Mouse (Mus musculus): Measurements from ENCODE around the gene Zfp948. TPM values are rescaled to one million over a fixed set of nuclear protein-coding genes. Genes with fewer than 3 reads are reported as not detected.
A peak's percentile ranks its signal among the peaks of the same experiment; 100 is the strongest.

Zfp948 gene
- polyA plus RNA-seq (2016; fragmentation: Nextera tagmentation; extraction: Ambion mirVana): 14.4 and 15.1 TPM in 2 replicates

DNA sequence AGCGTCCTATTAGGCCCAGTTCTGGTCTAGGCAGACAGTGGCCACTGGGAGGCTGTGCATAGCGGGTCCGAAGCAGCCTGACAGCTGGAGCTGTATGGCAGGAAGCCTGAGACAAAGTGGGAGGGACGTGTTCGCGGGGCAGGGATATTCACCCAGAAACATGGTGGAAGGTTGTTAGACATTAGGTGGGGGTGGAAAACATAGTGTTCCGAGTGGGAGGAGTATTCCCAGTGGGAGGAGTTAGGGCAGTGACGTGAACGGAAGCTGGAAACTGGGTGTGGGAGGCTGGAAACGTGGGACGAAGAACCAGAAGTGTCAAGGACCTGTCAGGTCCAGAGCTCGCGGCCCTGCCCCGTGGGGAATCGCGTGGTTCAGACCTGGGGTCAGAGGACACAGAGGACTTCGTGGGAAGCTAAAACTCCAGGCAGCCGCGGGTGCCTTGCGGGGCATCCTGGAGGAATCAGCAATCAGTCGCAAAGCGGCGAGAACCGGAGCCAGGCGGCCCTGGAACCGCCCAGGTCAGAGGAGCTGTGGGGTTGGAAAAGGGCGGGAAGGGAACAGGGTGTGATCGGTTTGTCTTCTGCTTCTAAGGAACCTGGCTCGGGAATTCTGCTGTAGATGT, at the start of gene Zfp948:
Zfp948 (plus strand) TSS at position 281 of the 622 bp plus-strand sequence.
- WGBS: under 1% methylated on average over 29 of the region's 29 CpGs
- ATAC-seq (ENCODE audit: insufficient number of reproducible peaks, low FRiP score): peak; percentile 91
- Histone ChIP-seq H3K9ac (peak within 1 kb of the TSS; percentile 78), H3K27me3 (replicated peaks) (no peaks in the 10 kb centered on the region), H3K27ac (ENCODE audit: poor library complexity, severe bottlenecking) (peak within 1 kb of the TSS; percentile 83), H3K36me3 (peaks cover 3% of the 10 kb centered on the region; the same call in 1 of the 2 replicates), H3K4me3 (peak within 1 kb of the TSS; percentile 67), H3K9me3 (replicated peaks) (no peaks in the 10 kb centered on the region), H3K4me2 (peak within 1 kb of the TSS; percentile 69), H3K4me1 (replicated peaks) (peaks cover 8% of the 10 kb centered on the region)

GRCm38 (mm10) chr17:21517130-21517671, 49.6 kb upstream of the Zfp948 start:
- 42% methylated on average over 4 of the region's 4 CpGs for WGBS
- Histone ChIP-seq H3K9me3 (replicated peaks) (no peaks in the 10 kb centered on the region; the same call in 1 of the 2 replicates), H3K4me3 (peak overlapping the region; percentile 57), H3K36me3 (peaks cover under 1% of the 10 kb centered on the region), H3K9ac (peak overlapping the region; percentile 74), H3K4me2 (peak overlapping the region; percentile 76), H3K4me1 (replicated peaks) (no peaks in the 10 kb centered on the region), H3K27me3 (replicated peaks) (no peaks in the 10 kb centered on the region), H3K27ac (ENCODE audit: poor library complexity, severe bottlenecking) (peak overlapping the region; percentile 85)
- no peak for ATAC-seq (ENCODE audit: insufficient number of reproducible peaks, low FRiP score)

GRCm38 (mm10) chr17:21526270-21526669, 40.5 kb upstream of the Zfp948 start:
- H3K27ac ChIP-seq (ENCODE audit: poor library complexity, severe bottlenecking): no peak overlapping the region
- no peak for ATAC-seq (ENCODE audit: insufficient number of reproducible peaks, low FRiP score)
- H3K4me1 ChIP-seq (replicated peaks): no peaks in the 10 kb centered on the region
- H3K4me2 ChIP-seq: no peak overlapping the region
- no peak overlapping the region for H3K9ac ChIP-seq
- H3K36me3 ChIP-seq: no peaks in the 10 kb centered on the region
- no peak overlapping the region for H3K4me3 ChIP-seq
- H3K27me3 ChIP-seq (replicated peaks): no peaks in the 10 kb centered on the region
- no peaks in the 10 kb centered on the region for H3K9me3 ChIP-seq (replicated peaks)

GRCm38 (mm10) chr17:21530645-21531330, 36.0 kb upstream of the Zfp948 start:
- H3K9me3 ChIP-seq (replicated peaks): no peaks in the 10 kb centered on the region
- H3K27ac ChIP-seq (ENCODE audit: poor library complexity, severe bottlenecking): no peak overlapping the region
- H3K4me1 ChIP-seq (replicated peaks): peaks cover 21% of the 10 kb centered on the region
- no peaks in the 10 kb centered on the region for H3K27me3 ChIP-seq (replicated peaks)
- no peaks in the 10 kb centered on the region for H3K36me3 ChIP-seq
- H3K4me2 ChIP-seq: no peak overlapping the region
- no peak overlapping the region for H3K9ac ChIP-seq
- no peak overlapping the region for H3K4me3 ChIP-seq
- WGBS: 77% methylated on average over 5 of the region's 5 CpGs
- ATAC-seq (ENCODE audit: insufficient number of reproducible peaks, low FRiP score): no peak

DNA sequence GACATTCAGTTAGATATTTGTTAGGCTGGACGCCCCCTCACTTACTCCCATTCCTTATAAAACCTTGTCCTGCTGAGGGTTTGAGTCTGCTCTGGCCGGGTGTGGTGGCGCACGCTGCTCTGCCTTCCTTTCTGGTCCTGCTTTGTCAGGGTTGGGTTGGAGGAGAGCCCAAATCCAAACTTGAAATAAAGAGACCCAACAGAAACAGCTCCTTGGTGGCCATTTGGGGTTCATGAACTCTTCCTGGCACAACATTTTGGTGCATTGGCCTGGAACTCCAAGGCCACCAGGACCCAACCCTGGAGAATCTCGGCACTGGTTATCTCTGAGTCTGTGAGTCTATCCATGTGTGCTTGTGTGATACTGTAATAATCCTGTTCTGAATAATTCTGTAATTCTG, 35.2 kb upstream of the Zfp948 start:
- Histone ChIP-seq H3K4me1 (replicated peaks) (peaks cover 21% of the 10 kb centered on the region), H3K36me3 (no peaks in the 10 kb centered on the region), H3K27ac (ENCODE audit: poor library complexity, severe bottlenecking) (peak overlapping the region; percentile 98), H3K9ac (peak overlapping the region; percentile 91), H3K9me3 (replicated peaks) (no peaks in the 10 kb centered on the region), H3K4me2 (peak overlapping the region; percentile 81), H3K27me3 (replicated peaks) (no peaks in the 10 kb centered on the region), H3K4me3 (peak overlapping the region; percentile 78)
- ATAC-seq (ENCODE audit: insufficient number of reproducible peaks, low FRiP score): no peak
- whole genome bisulfite sequencing: 60% methylated on average over 5 of the region's 5 CpGs

DNA sequence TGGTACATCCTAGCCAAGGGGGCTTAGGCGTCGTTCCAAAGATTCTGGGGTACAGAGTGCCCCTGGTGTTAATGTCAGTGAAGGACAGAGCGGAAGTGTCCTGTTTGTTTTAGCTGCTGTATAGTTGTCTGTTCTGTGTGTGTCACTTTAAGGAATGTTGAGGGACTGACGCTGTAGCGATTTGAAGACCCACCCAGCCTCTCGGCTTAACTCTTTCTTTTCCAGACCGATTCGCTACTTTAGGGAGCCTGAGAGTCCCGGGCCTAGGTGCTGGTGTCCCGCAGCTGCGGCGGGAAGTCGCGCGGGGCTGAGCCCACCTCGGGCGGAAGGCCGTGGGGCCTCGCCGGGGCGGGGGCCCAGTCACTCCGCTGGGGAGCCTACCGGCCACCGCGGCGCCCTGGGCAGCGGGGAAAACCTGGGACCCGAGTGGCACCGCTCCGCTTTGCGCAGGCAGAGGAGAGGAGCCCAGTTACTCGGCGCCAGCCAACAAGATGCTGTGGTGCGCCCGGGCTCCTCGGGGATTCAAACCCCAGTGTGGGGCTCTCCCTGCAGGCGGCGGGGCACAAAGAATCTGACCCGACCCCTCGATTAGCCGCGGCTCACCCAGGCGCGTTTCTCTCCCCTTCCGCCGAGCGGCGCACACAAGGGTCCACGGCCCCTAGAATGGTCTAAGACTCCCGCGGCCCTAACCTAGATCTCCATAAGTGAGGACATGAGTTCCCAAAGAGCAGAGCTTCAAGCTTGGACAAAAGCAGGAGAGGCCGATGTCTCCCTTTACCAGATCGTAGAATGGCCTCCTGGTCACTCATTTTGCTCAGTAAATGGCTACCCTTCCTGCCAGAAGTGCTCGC, 34.5 kb upstream of the Zfp948 start:
- Histone ChIP-seq H3K27ac (ENCODE audit: poor library complexity, severe bottlenecking) (peak overlapping the region; percentile 98), H3K4me2 (peak overlapping the region; percentile 81), H3K9me3 (replicated peaks) (no peaks in the 10 kb centered on the region), H3K4me3 (peak overlapping the region; percentile 78), H3K4me1 (replicated peaks) (peaks cover 21% of the 10 kb centered on the region), H3K9ac (peak overlapping the region; percentile 91), H3K27me3 (replicated peaks) (no peaks in the 10 kb centered on the region), H3K36me3 (no peaks in the 10 kb centered on the region)
- peak; percentile 87 for ATAC-seq (ENCODE audit: insufficient number of reproducible peaks, low FRiP score)
- under 1% methylated on average over 54 of the region's 54 CpGs for WGBS

DNA sequence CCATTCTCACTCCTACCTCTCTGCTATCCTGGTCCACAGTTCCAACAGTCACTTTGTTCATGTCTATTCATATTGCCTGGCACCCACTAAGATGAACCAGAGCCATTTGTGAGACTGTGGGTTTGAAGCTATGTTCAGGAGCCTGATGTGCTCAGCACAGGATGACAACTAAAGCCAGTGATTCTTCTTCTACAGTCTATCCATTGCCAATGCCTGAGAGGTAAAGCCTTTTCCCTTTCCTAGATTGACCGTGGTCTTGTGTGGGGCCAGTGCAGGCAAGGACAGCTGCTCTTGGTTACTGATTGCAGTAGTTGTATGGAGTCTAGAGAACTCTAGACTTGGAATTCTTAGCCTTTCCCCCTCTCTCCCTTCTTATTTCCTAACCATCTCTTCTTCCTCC, 32.8 kb upstream of the Zfp948 start:
- H3K27me3 ChIP-seq (replicated peaks): no peaks in the 10 kb centered on the region
- no peak for ATAC-seq (ENCODE audit: insufficient number of reproducible peaks, low FRiP score)
- H3K4me1 ChIP-seq (replicated peaks): peaks cover 21% of the 10 kb centered on the region
- 87% methylated on average over 1 of the region's 1 CpGs for WGBS
- H3K9ac ChIP-seq: no peak overlapping the region
- no peaks in the 10 kb centered on the region for H3K9me3 ChIP-seq (replicated peaks)
- no peak overlapping the region for H3K4me3 ChIP-seq
- H3K36me3 ChIP-seq: no peaks in the 10 kb centered on the region
- no peak overlapping the region for H3K4me2 ChIP-seq
- H3K27ac ChIP-seq (ENCODE audit: poor library complexity, severe bottlenecking): no peak overlapping the region

GRCm38 (mm10) chr17:21534460-21535095, 32.2 kb upstream of the Zfp948 start:
- 18% methylated on average over 4 of the region's 4 CpGs for WGBS
- peaks cover 21% of the 10 kb centered on the region for H3K4me1 ChIP-seq (replicated peaks)
- no peaks in the 10 kb centered on the region for H3K9me3 ChIP-seq (replicated peaks)
- no peak for ATAC-seq (ENCODE audit: insufficient number of reproducible peaks, low FRiP score)
- H3K9ac ChIP-seq: no peak overlapping the region
- H3K4me2 ChIP-seq: peak overlapping the region; percentile 81
- H3K36me3 ChIP-seq: no peaks in the 10 kb centered on the region
- no peak overlapping the region for H3K4me3 ChIP-seq
- H3K27me3 ChIP-seq (replicated peaks): no peaks in the 10 kb centered on the region
- peak overlapping the region; percentile 26; the same call in 1 of the 2 replicates for H3K27ac ChIP-seq (ENCODE audit: poor library complexity, severe bottlenecking)

DNA sequence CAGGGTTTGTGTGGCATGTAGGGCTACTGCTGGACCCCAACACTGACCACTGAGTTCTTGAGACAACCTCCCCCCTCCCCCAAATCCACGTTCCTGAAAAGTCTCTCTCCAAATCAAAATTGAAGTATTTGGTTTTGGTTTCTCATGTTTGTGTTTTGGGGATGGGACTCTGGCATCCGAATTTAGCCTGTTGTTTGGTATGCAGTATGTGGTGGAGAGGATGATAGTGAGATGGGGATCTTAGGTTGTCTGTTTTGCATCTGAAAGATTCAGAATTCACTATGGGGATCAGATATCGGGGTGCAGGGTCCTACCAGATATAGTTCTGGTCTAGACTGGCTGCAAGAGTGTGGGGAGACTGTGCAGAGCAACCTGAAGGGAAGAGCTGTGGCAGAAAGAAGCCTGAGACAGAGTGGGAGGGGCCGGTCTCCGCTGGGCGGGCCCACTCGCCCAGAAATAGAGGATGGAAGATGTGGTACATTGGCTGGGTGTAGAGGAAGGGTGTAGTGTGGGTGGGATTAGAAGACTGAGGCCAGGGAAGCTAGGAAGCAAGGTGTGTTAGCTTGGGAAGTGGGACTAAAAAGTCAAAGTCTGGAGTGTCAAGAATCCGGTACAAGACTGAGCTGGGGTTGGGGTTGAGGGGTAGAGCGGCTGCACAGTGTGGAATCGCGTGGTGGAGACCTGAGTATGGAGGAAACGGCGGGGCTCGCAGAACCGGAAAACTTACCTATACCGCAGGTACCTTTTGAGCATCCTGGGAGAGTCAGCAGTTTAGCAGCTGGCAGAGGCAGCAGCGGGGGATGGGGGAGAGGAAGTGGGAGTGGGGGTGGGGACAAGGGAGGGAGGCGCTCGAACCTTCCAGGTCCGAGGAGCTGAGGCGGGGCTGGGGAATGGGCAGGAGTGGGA, 31.5 kb upstream of the Zfp948 start, which contains the start of gene Zfp52:
Zfp52 (plus strand) TSS at position 444 of the 906 bp plus-strand sequence.
- ATAC-seq (ENCODE audit: insufficient number of reproducible peaks, low FRiP score): peak; percentile 75
- H3K36me3 ChIP-seq: no peaks in the 10 kb centered on the region
- no peaks in the 10 kb centered on the region for H3K27me3 ChIP-seq (replicated peaks)
- peak within 1 kb of the TSS; percentile 77 for H3K9ac ChIP-seq
- H3K4me2 ChIP-seq: peak within 1 kb of the TSS; percentile 81
- H3K27ac ChIP-seq (ENCODE audit: poor library complexity, severe bottlenecking): peak within 1 kb of the TSS; percentile 26; the same call in 1 of the 2 replicates
- peak within 1 kb of the TSS; percentile 66 for H3K4me3 ChIP-seq
- H3K9me3 ChIP-seq (replicated peaks): no peaks in the 10 kb centered on the region
- 5% methylated on average over 21 of the region's 21 CpGs for WGBS
- peaks cover 21% of the 10 kb centered on the region for H3K4me1 ChIP-seq (replicated peaks)

DNA sequence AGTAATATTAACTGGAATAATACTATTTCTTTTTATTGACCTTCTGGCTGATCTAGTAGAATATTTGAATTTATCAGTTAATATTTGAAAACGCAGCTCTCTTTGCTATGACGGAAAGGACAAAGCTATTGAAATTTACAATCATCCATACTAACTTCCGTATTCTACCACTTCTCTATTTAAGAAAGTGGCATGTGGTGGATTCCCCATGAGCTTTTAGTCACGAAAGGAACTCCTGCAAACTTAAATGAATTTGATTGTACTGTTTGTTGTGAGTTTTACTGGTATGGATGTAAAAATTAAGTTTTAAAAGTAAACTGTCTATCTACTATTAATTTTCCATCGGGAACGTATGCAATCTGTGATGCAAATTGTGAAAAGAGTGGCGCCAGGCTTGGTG, 30.7 kb upstream of the Zfp948 start:
- Histone ChIP-seq H3K9ac (peak overlapping the region; percentile 77; the same call in 1 of the 2 replicates), H3K27me3 (replicated peaks) (no peaks in the 10 kb centered on the region), H3K27ac (ENCODE audit: poor library complexity, severe bottlenecking) (0 out of 2 replicates have a peak overlapping the region, but pooled peaks have one; percentile 4), H3K36me3 (no peaks in the 10 kb centered on the region), H3K4me2 (peak overlapping the region; percentile 81), H3K4me1 (replicated peaks) (peaks cover 21% of the 10 kb centered on the region), H3K9me3 (replicated peaks) (no peaks in the 10 kb centered on the region), H3K4me3 (peak overlapping the region; percentile 66)
- ATAC-seq (ENCODE audit: insufficient number of reproducible peaks, low FRiP score): no peak
- WGBS: 29% methylated on average over 7 of the region's 7 CpGs

Data from heart, embryonic 12.5 days (tissue).